Mouse (Mus musculus) T-helper 2 cell (primary cell): ENCODE results near the gene Unc5a.

Source experiments
- in situ Hi-C: fragments of 300-600 bp; cut with MboI, MseI; formaldehyde crosslinking; loops from one replicate; pipeline ENCODE4 v1.15.1; 2025; ENCODE audit warnings: high pct_unique_total_duplicates

The Unc5a gene

GRCm38 (mm10) chr13:54948531-54949493, at the start of gene Unc5a:
Gene Unc5a, plus strand, starts transcription at chr13:54949411.
- in situ Hi-C loops: no loop called here

- in situ Hi-C loops: no loop called here
Measured at GRCm38 (mm10) chr13:54912053-54912452, 37.2 kb upstream of the Unc5a start.

- in situ Hi-C loops: no loop called here
Measured at GRCm38 (mm10) chr13:54912894-54913621, 36.2 kb upstream of the Unc5a start.

- in situ Hi-C loops: no loop called here
Measured at GRCm38 (mm10) chr13:54916644-54917043, 32.6 kb upstream of the Unc5a start.

GRCm38 (mm10) chr13:54918910-54919309, 30.3 kb upstream of the Unc5a start:
- in situ Hi-C loops: no loop called here

- in situ Hi-C loops: no loop called here
Measured at GRCm38 (mm10) chr13:54919666-54920065, 29.5 kb upstream of the Unc5a start.

GRCm38 (mm10) chr13:54921700-54922099, 27.5 kb upstream of the Unc5a start:
- in situ Hi-C loops: no loop called here

GRCm38 (mm10) chr13:54923705-54924104, 25.5 kb upstream of the Unc5a start:
- in situ Hi-C loops: no loop called here

- in situ Hi-C loops: no loop called here
Measured at GRCm38 (mm10) chr13:54925466-54925865, 23.7 kb upstream of the Unc5a start.

GRCm38 (mm10) chr13:54926654-54927053, 22.6 kb upstream of the Unc5a start:
- in situ Hi-C loops: no loop called here

- in situ Hi-C loops: loop anchor here (5.0 kb wide), 1 partner anchor 42 kb away; no protein-coding TSS in a partner anchor
Measured at GRCm38 (mm10) chr13:54930123-54930522, 19.1 kb upstream of the Unc5a start.

GRCm38 (mm10) chr13:54934873-54935272, 14.3 kb upstream of the Unc5a start:
- in situ Hi-C loops: loop anchor here (5.0 kb wide), 1 partner anchor 37 kb away; no protein-coding TSS in a partner anchor

- in situ Hi-C loops: no loop called here
Measured at GRCm38 (mm10) chr13:54936173-54936572, 13.0 kb upstream of the Unc5a start.

- in situ Hi-C loops: no loop called here
Measured at GRCm38 (mm10) chr13:54937885-54938284, 11.3 kb upstream of the Unc5a start.

GRCm38 (mm10) chr13:54938493-54938892, 10.7 kb upstream of the Unc5a start:
- in situ Hi-C loops: no loop called here

GRCm38 (mm10) chr13:54944411-54945157, 4.6 kb upstream of the Unc5a start:
- in situ Hi-C loops: no loop called here

- in situ Hi-C loops: no loop called here
Measured at GRCm38 (mm10) chr13:54945332-54945731, 3.9 kb upstream of the Unc5a start.

- in situ Hi-C loops: no loop called here
Measured at GRCm38 (mm10) chr13:54946406-54946805, 2.8 kb upstream of the Unc5a start.

- in situ Hi-C loops: no loop called here
Measured at GRCm38 (mm10) chr13:54949592-54949991, 381 bp downstream of the Unc5a start.

GRCm38 (mm10) chr13:54950131-54950530, 920 bp downstream of the Unc5a start:
- in situ Hi-C loops: no loop called here

GRCm38 (mm10) chr13:54951166-54951565, 2.0 kb downstream of the Unc5a start:
- in situ Hi-C loops: no loop called here

GRCm38 (mm10) chr13:54954745-54955144, 5.5 kb downstream of the Unc5a start:
- in situ Hi-C loops: no loop called here
